Mouse (Mus musculus) liver, embryonic 14.5 days (tissue): ENCODE results near the gene Olfr284. TPM values are rescaled to one million over a fixed set of nuclear protein-coding genes. Genes with fewer than 3 reads are reported as not detected.

Experiments used
- ATAC-seq: fragments of 200-750 bp; cut with Nextera tagmentation; 2 replicates; pipeline ENCODE4 v1.8.0; 2017; ENCODE audit warnings: moderate number of reproducible peaks, mild to moderate bottlenecking, moderate library complexity; ENCODE audit not compliant: insufficient read depth
- DNase-seq, 3 experiments: peaks; one replicate each; pipeline ENCODE4 v3.0.0-alpha.2; 2012 to 2013; ENCODE audit warnings: low read depth in 3 of 3, low spot score in 3 of 3
- H3K27ac ChIP-seq: fragments of 300-500 bp; sonication (generic); 2 replicates; pipeline ENCODE4 v1.5.1; 2014; ENCODE audit warnings: moderate library complexity, mild to moderate bottlenecking, control low read depth, inconsistent platforms
- H3K27me3 ChIP-seq: fragments of 300-500 bp; sonication (generic); 2 replicates; pipeline ENCODE4 v1.6.1; 2014; ENCODE audit warnings: mild to moderate bottlenecking, low read length, moderate library complexity; ENCODE audit not compliant: control insufficient read depth, insufficient read depth
- H3K36me3 ChIP-seq: fragments of 300-500 bp; sonication (generic); replicated peaks from 2 replicates; pipeline ENCODE4 v1.6.1; 2014; ENCODE audit warnings: low read depth; ENCODE audit not compliant: control insufficient read depth, insufficient read depth
- H3K4me1 ChIP-seq, 2 experiments: fragments of 200-500 bp in 1 of 2; fragments of 300-500 bp in 1 of 2; sonication (generic) in 1 of 2; replicated peaks; 2 replicates each; pipeline ENCODE4 v1.6.1; 2012 to 2014; ENCODE audit warnings: antibody characterized with exemption in 1 of 2, inconsistent platforms in 1 of 2, low read length in 1 of 2; ENCODE audit not compliant: control insufficient read depth in 2 of 2, insufficient read depth in 2 of 2
- H3K4me2 ChIP-seq: fragments of 300-500 bp; sonication (generic); 2 replicates; pipeline ENCODE4 v1.6.1; 2014; ENCODE audit warnings: low read depth, mild to moderate bottlenecking, control low read depth, moderate library complexity
- H3K4me3 ChIP-seq, 2 experiments: fragments of 200-500 bp in 1 of 2; fragments of 300-500 bp in 1 of 2; sonication (generic) in 1 of 2; 2 replicates each; pipeline ENCODE4 v1.5.1; 2012 to 2014; ENCODE audit warnings: low read depth in 2 of 2, low read length in 2 of 2, mild to moderate bottlenecking in 2 of 2, control low read depth in 1 of 2, inconsistent platforms in 1 of 2, moderate library complexity in 1 of 2; ENCODE audit not compliant: insufficient read depth in 1 of 2
- H3K9ac ChIP-seq: fragments of 300-500 bp; sonication (generic); replicated peaks from 2 replicates; pipeline ENCODE4 v1.6.1; 2014; ENCODE audit warnings: mild to moderate bottlenecking, control low read depth, moderate library complexity
- H3K9me3 ChIP-seq: fragments of 300-500 bp; sonication (generic); 2 replicates; pipeline ENCODE4 v1.6.1; 2016; ENCODE audit warnings: low read length, mixed read lengths; ENCODE audit not compliant: control insufficient read depth
- CTCF ChIP-seq: IDR thresholded peaks from 2 replicates; pipeline ENCODE4 v1.5.1; 2016; ENCODE audit warnings: antibody characterized with exemption, low read depth, control low read depth
- EP300 ChIP-seq: IDR thresholded peaks from 2 replicates; pipeline ENCODE4 v1.6.1; 2016; ENCODE audit warnings: antibody characterized with exemption, low read depth
- WGBS: fragments of 180-500 bp; shearing (Covaris S2); extraction: QIAGEN DNeasy Blood & Tissue Kit; methylation state at CpG from one replicate; pipeline ENCODE4 v1.1.7; 2014; ENCODE audit not compliant: insufficient replicate concordance; 5-methylcytosine and 5-hydroxymethylcytosine counted together
- polyA plus RNA-seq, 2 experiments: library from polyadenylated mRNA; depleted of rRNA in 1 of 2; stranded (reverse) in 1 of 2; unstranded in 1 of 2; fragments of >200 nt; fragmentation: Nextera tagmentation in 1 of 2; extraction: Ambion mirVana in 1 of 2; gene quantifications; 2 replicates each; pipeline versions ENCODE4 v1.2.1 to v1.2.3; 2012 to 2014

Olfr284 gene
- polyA plus RNA-seq, 2 experiments: not detected

DNA sequence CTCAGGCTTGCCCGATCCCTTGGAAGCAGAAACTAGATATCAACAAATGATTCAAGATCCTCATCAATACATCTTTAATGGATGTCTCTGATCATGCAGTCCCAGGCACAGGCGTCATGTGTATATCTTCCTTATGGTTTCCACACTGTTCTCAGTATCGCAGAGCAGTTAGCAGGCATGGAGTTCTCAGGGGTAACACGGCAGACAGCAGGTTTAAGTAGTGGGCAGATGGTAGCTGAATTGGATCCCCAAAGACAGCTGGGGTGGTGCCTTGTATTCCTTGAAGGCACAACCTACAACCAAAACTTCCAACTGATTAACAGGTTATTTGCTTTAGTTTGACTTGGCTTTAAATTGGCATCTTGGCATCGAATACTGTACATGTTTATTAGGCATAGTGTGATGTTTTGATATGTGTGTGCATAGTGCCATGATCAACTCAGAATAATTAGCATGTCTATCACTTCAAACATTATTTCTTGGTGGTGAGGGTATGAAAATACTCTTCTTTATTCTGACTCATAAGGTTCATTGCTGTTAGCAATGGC, 23.5 kb downstream of the Olfr284 start, which contains the start of gene Olfr285:
Olfr285 (minus strand) TSS at position 177 of the 548 bp plus-strand sequence.
- no peak within 1 kb of the TSS for H3K27ac ChIP-seq
- no peaks in the 10 kb centered on the region for H3K27me3 ChIP-seq
- WGBS: 65% methylated on average over 5 of the region's 5 CpGs
- TF ChIP-seq CTCF (no peak), EP300 (no peak)
- H3K36me3 ChIP-seq: no peaks in the 10 kb centered on the region
- no peaks in the 10 kb centered on the region for H3K9me3 ChIP-seq
- H3K9ac ChIP-seq: no peak within 1 kb of the TSS
- no peak within 1 kb of the TSS for H3K4me3 ChIP-seq
- no peak within 1 kb of the TSS for H3K4me2 ChIP-seq
- DNase-seq (no peak), ATAC-seq (no peak)
- H3K4me1 ChIP-seq: no peaks in the 10 kb centered on the region

DNA sequence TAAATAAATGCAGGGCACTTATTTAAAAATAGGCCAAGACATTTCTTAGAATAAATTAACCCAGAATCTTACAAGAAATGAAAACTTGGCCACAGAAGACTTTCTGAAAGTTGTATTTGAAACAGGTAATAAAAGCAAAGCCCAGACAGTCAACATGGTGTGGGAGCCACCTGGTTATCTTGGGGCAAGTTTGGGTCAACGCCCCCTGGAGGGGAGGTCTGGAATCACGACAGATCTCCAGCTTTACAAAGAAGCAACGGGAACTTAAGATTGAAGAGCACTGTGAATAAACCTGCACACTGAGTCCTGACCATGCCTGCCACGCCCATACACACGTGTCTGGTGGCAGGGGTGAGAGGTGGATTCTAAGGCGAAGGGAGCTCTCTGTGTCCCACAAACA, 25.1 kb downstream of the Olfr284 start:
- TF ChIP-seq EP300: no peak
- TF ChIP-seq CTCF: peak; percentile 31
- Histone ChIP-seq H3K27me3 (no peaks in the 10 kb centered on the region), H3K4me3 (no peak overlapping the region), H3K36me3 (no peaks in the 10 kb centered on the region), H3K27ac (no peak overlapping the region), H3K9me3 (no peaks in the 10 kb centered on the region), H3K4me1 (no peaks in the 10 kb centered on the region), H3K4me2 (no peak overlapping the region), H3K9ac (no peak overlapping the region)
- no peak for ATAC-seq
- DNase-seq: no peak
- WGBS: 30% methylated on average over 6 of the region's 6 CpGs

DNA sequence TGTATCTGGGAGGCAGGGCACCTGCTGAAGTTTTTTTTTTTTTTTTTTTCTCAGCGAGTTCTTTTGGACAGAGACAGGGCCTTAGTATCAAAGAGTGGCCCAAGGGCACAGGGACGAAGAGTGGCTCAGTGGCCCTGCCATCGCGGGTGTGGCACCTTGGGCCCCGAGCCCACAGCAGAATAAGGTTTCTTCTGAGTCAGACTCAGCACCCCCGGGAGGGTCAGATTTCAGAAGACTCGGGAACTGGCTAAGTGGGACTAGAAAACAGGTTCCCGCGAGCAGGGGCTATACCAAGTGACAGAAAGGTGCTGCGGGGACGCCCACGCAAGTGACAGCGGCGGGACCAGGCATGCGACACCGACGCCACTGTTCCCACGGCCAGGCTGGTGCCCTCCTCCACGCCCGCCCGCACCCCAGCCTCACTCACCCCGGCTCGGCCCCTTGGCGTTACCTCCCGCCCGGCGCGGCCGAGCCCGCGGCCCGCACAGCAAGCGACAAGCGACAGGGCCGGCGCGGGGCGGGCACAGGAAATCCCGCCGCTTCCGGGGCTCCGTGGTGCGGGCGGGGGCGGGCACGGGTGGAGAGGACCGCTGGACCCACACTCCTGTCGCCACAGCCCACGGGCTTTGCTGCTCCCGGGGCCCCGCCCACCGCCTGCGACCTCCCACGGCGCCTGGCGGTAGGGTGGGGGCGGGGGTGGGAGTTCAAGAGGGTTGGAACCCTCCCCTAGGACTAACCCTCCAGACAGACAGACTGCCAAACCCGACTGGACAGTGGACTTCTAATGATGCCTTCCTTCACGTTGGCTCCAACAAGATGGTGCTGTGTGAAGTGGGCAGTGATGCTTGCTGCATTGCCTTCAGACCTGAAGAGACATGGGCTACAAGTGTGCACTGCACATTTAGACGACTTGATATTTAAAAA, 44.9 kb downstream of the Olfr284 start, which contains the start of gene Zfp641:
Zfp641 (minus strand) TSS at position 534 of the 924 bp plus-strand sequence.
- no peaks in the 10 kb centered on the region for H3K36me3 ChIP-seq
- DNase-seq (no peak), ATAC-seq (no peak)
- peaks cover 15% of the 10 kb centered on the region for H3K27me3 ChIP-seq
- no peak within 1 kb of the TSS for H3K27ac ChIP-seq
- H3K9me3 ChIP-seq: no peaks in the 10 kb centered on the region
- peak within 1 kb of the TSS; percentile 45 for H3K4me2 ChIP-seq
- TF ChIP-seq CTCF (no peak), EP300 (no peak)
- 3% methylated on average over 58 of the region's 60 CpGs for WGBS
- peak within 1 kb of the TSS; percentile 40 to 45 for H3K4me3 ChIP-seq
- no peak within 1 kb of the TSS for H3K9ac ChIP-seq
- H3K4me1 ChIP-seq: no peaks in the 10 kb centered on the region

DNA sequence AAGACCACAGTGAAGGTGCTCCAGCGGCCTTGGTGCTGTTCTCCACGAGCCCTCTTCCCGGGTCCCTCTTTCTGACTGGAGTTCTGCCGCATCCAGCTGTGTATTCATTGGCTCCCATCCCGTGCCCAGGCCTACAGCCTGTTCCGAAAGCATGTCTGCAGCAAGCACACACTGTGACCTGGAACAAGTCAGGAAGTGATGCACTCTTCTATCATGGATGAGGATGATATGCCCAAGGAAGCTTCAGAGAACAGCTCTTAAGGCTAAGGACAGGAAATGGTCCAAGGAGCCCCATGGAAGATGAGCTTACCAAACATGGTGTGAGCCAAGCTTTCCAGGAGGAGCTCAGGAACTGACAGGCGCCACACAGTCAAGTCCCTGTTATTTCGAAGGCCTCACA, 47.1 kb downstream of the Olfr284 start:
- no peak for TF ChIP-seq EP300
- TF ChIP-seq CTCF: no peak
- peaks cover 15% of the 10 kb centered on the region for H3K27me3 ChIP-seq
- no peaks in the 10 kb centered on the region for H3K9me3 ChIP-seq
- ATAC-seq: no peak
- no peak overlapping the region for H3K27ac ChIP-seq
- H3K4me3 ChIP-seq: no peak overlapping the region
- H3K4me2 ChIP-seq: no peak overlapping the region
- no peaks in the 10 kb centered on the region for H3K36me3 ChIP-seq
- WGBS: 67% methylated on average over 8 of the region's 8 CpGs
- H3K4me1 ChIP-seq: no peaks in the 10 kb centered on the region
- DNase-seq: no peak
- H3K9ac ChIP-seq: no peak overlapping the region

Other genes with a start within 250 kb of the Olfr284 start
- 18.2 and 22.4 TPM in 2 replicates for gene Pfkm, start 248.4 kb downstream of the Olfr284 start, polyA plus RNA-seq (2012; rRNA removed)
- 19.6 and 20.6 TPM in 2 replicates for gene Pfkm, start 248.4 kb downstream of the Olfr284 start, polyA plus RNA-seq (2014; fragmentation: Nextera tagmentation; extraction: Ambion mirVana)
- gene Senp1, start 247.2 kb downstream of the Olfr284 start, polyA plus RNA-seq (2012; rRNA removed): 8.7 and 10.7 TPM in 2 replicates
- gene Senp1, start 247.2 kb downstream of the Olfr284 start, polyA plus RNA-seq (2014; fragmentation: Nextera tagmentation; extraction: Ambion mirVana): 15.3 and 16.9 TPM in 2 replicates
- 9.7 and 15.1 TPM in 2 replicates for gene Asb8, start 175.4 kb downstream of the Olfr284 start, polyA plus RNA-seq (2012; rRNA removed)
- gene Asb8, start 175.4 kb downstream of the Olfr284 start, polyA plus RNA-seq (2014; fragmentation: Nextera tagmentation; extraction: Ambion mirVana): 22.3 and 22.4 TPM in 2 replicates
- 0.01 TPM in 1 of 2 replicates, not detected in the other for gene Ccdc184, start 173.8 kb downstream of the Olfr284 start, polyA plus RNA-seq (2012; rRNA removed)
- not detected in 2 replicates for gene Ccdc184, start 173.8 kb downstream of the Olfr284 start, polyA plus RNA-seq (2014; fragmentation: Nextera tagmentation; extraction: Ambion mirVana)
- gene Olfr288, start 145.4 kb downstream of the Olfr284 start, polyA plus RNA-seq (2012; rRNA removed): not detected in 2 replicates
- not detected in 2 replicates for gene Olfr288, start 145.4 kb downstream of the Olfr284 start, polyA plus RNA-seq (2014; fragmentation: Nextera tagmentation; extraction: Ambion mirVana)
- not detected in 2 replicates for gene Gm44579, start 120.0 kb downstream of the Olfr284 start, polyA plus RNA-seq (2012; rRNA removed)
- gene Gm44579, start 120.0 kb downstream of the Olfr284 start, polyA plus RNA-seq (2014; fragmentation: Nextera tagmentation; extraction: Ambion mirVana): not detected in 2 replicates
- not detected in 2 replicates for gene Olfr287, start 119.9 kb downstream of the Olfr284 start, polyA plus RNA-seq (2012; rRNA removed)
- gene Olfr287, start 119.9 kb downstream of the Olfr284 start, polyA plus RNA-seq (2014; fragmentation: Nextera tagmentation; extraction: Ambion mirVana): not detected in 2 replicates
- gene Olfr286, start 106.5 kb downstream of the Olfr284 start, polyA plus RNA-seq (2012; rRNA removed): not detected in 2 replicates
- gene Olfr286, start 106.5 kb downstream of the Olfr284 start, polyA plus RNA-seq (2014; fragmentation: Nextera tagmentation; extraction: Ambion mirVana): not detected in 2 replicates
- not detected in 2 replicates for gene H1fnt, start 83.7 kb downstream of the Olfr284 start, polyA plus RNA-seq (2012; rRNA removed)
- not detected in 2 replicates for gene H1fnt, start 83.7 kb downstream of the Olfr284 start, polyA plus RNA-seq (2014; fragmentation: Nextera tagmentation; extraction: Ambion mirVana)
- gene Zfp641, start 44.8 kb downstream of the Olfr284 start, polyA plus RNA-seq (2012; rRNA removed): 0.03 and 0.11 TPM in 2 replicates
- 0.08 and 0.09 TPM in 2 replicates for gene Zfp641, start 44.8 kb downstream of the Olfr284 start, polyA plus RNA-seq (2014; fragmentation: Nextera tagmentation; extraction: Ambion mirVana)
- gene Olfr285, start 23.6 kb downstream of the Olfr284 start, polyA plus RNA-seq (2012; rRNA removed): not detected in 2 replicates
- gene Olfr285, start 23.6 kb downstream of the Olfr284 start, polyA plus RNA-seq (2014; fragmentation: Nextera tagmentation; extraction: Ambion mirVana): not detected in 2 replicates
- not detected in 2 replicates for gene Olfr283, start 40.0 kb upstream of the Olfr284 start, polyA plus RNA-seq (2012; rRNA removed)
- gene Olfr283, start 40.0 kb upstream of the Olfr284 start, polyA plus RNA-seq (2014; fragmentation: Nextera tagmentation; extraction: Ambion mirVana): not detected in 2 replicates
- not detected in 2 replicates for gene Olfr282, start 90.2 kb upstream of the Olfr284 start, polyA plus RNA-seq (2012; rRNA removed)
- not detected in 2 replicates for gene Olfr282, start 90.2 kb upstream of the Olfr284 start, polyA plus RNA-seq (2014; fragmentation: Nextera tagmentation; extraction: Ambion mirVana)
- gene Olfr281, start 111.6 kb upstream of the Olfr284 start, polyA plus RNA-seq (2012; rRNA removed): not detected in 2 replicates
- not detected in 2 replicates for gene Olfr281, start 111.6 kb upstream of the Olfr284 start, polyA plus RNA-seq (2014; fragmentation: Nextera tagmentation; extraction: Ambion mirVana)
- gene OR5BS1P, start 128.9 kb upstream of the Olfr284 start, polyA plus RNA-seq (2012; rRNA removed): not detected in 2 replicates
- not detected in 2 replicates for gene OR5BS1P, start 128.9 kb upstream of the Olfr284 start, polyA plus RNA-seq (2014; fragmentation: Nextera tagmentation; extraction: Ambion mirVana)
- not detected in 2 replicates for gene Lalba, start 141.7 kb upstream of the Olfr284 start, polyA plus RNA-seq (2012; rRNA removed)
- gene Lalba, start 141.7 kb upstream of the Olfr284 start, polyA plus RNA-seq (2014; fragmentation: Nextera tagmentation; extraction: Ambion mirVana): not detected in 2 replicates
- gene Olfr279, start 151.4 kb upstream of the Olfr284 start, polyA plus RNA-seq (2012; rRNA removed): not detected in 2 replicates
- gene Olfr279, start 151.4 kb upstream of the Olfr284 start, polyA plus RNA-seq (2014; fragmentation: Nextera tagmentation; extraction: Ambion mirVana): not detected in 2 replicates
- gene Kansl2, start 193.3 kb upstream of the Olfr284 start, polyA plus RNA-seq (2012; rRNA removed): 17.5 and 21.7 TPM in 2 replicates
- gene Kansl2, start 193.3 kb upstream of the Olfr284 start, polyA plus RNA-seq (2014; fragmentation: Nextera tagmentation; extraction: Ambion mirVana): 31.1 and 35.6 TPM in 2 replicates
- 6.1 and 8.2 TPM in 2 replicates for gene Ccnt1, start 229.9 kb upstream of the Olfr284 start, polyA plus RNA-seq (2012; rRNA removed)
- 23.7 and 24.7 TPM in 2 replicates for gene Ccnt1, start 229.9 kb upstream of the Olfr284 start, polyA plus RNA-seq (2014; fragmentation: Nextera tagmentation; extraction: Ambion mirVana)
- gene 4930415O20Rik, start 230.0 kb upstream of the Olfr284 start, polyA plus RNA-seq (2012; rRNA removed): not detected in 2 replicates
- gene 4930415O20Rik, start 230.0 kb upstream of the Olfr284 start, polyA plus RNA-seq (2014; fragmentation: Nextera tagmentation; extraction: Ambion mirVana): not detected in 2 replicates